ENCODE assay signal across 8 mouse cellular contexts in genomic region chr8:91312835-91313832, GRCm38 (mm10). TPM values are rescaled to one million over a fixed set of nuclear protein-coding genes. Genes with fewer than 3 reads are reported as not detected.
DNase-seq lines count a peak whose midpoint lies in the region; ATAC-seq lines count a peak whose summit lies in the region.

Rpgrip1l (minus strand) TSS chr8:91313262.
Fto (plus strand) TSS chr8:91313525.

- WGBS in heart, embryonic 10.5 days = 1% methylated on average over 59 of the region's 59 CpGs
- 1% methylated on average over 59 of the region's 59 CpGs for WGBS in kidney, embryonic 15.5 days

- ATAC-seq in erythroblast, adult 5-6 weeks (replicated peaks; ENCODE audit: low FRiP score, poor library complexity, severe bottlenecking) = peak; percentile 96
- peak; percentile 100 for ATAC-seq in kidney, embryonic 15.5 days (replicated peaks; ENCODE audit: low FRiP score)
- ATAC-seq in monocyte, adult 5-6 weeks (replicated peaks; ENCODE audit: insufficient number of reproducible peaks, low FRiP score, low TSS enrichment, poor library complexity, severe bottlenecking) = peak; percentile 99

- peak within 1 kb of the TSS; percentile 68 for H3K4me2 ChIP-seq in kidney, embryonic 15.5 days

- H3K27ac ChIP-seq in heart, embryonic 10.5 days = peak within 1 kb of the TSS; percentile 93
- peak within 1 kb of the TSS; percentile 70; the same call in 1 of the 2 replicates for H3K27ac ChIP-seq in kidney, embryonic 15.5 days

- peak within 1 kb of the TSS; percentile 76 for H3K9ac ChIP-seq in kidney, embryonic 15.5 days

- H3K36me3 ChIP-seq in heart, embryonic 10.5 days = 0 out of 2 replicates have a peak, but pooled peaks cover 3% of the 10 kb centered on the region
- H3K36me3 ChIP-seq in kidney, embryonic 15.5 days = 0 out of 2 replicates have a peak, but pooled peaks cover 3% of the 10 kb centered on the region

- H3K4me1 ChIP-seq in heart, embryonic 10.5 days = peaks cover 17% of the 10 kb centered on the region
- H3K4me1 ChIP-seq in kidney, embryonic 15.5 days = peaks cover 23% of the 10 kb centered on the region

- no peaks in the 10 kb centered on the region for H3K9me3 ChIP-seq in heart, embryonic 10.5 days
- no peaks in the 10 kb centered on the region for H3K9me3 ChIP-seq in kidney, embryonic 15.5 days (replicated peaks)

- H3K4me3 ChIP-seq in heart, embryonic 10.5 days = peak within 1 kb of the TSS; percentile 72
- peak within 1 kb of the TSS; percentile 69 for H3K4me3 ChIP-seq in kidney, embryonic 15.5 days (replicated peaks)

- no peaks in the 10 kb centered on the region for H3K27me3 ChIP-seq in heart, embryonic 10.5 days (ENCODE audit: insufficient read depth, poor library complexity, severe bottlenecking)
- no peaks in the 10 kb centered on the region for H3K27me3 ChIP-seq in kidney, embryonic 15.5 days

- DNase-seq in B cell, adult 2 months = peak; percentile 92 to 95
- DNase-seq in brain, adult 2 months (ENCODE audit: low read depth, low spot score) = peak; percentile 100
- peak; percentile 100 for DNase-seq in heart, embryonic 10.5 days (ENCODE audit: low spot score)
- DNase-seq in liver = peak; percentile 94
- DNase-seq in spleen, postnatal 4 days (ENCODE audit: low spot score in 2 of 2) = peak; percentile 93 to 94

RNA-seq across cellular contexts. Expression of gene Rpgrip1l, which starts in this region (rescaled TPM):
- 2.9 and 3.3 TPM in 2 replicates for total RNA-seq in erythroblast, adult 5-6 weeks (2015; ENCODE audit: low replicate concordance)
- total RNA-seq in erythroblast, adult 5-6 weeks (2017; ENCODE audit: low replicate concordance) = 6.6 and 14.6 TPM in 2 replicates
- polyA plus RNA-seq in heart, embryonic 10.5 days (2016; fragmentation: Nextera tagmentation; extraction: Ambion mirVana) = 9.2 and 9.3 TPM in 2 replicates
- polyA plus RNA-seq in kidney, embryonic 15.5 days (2015; fragmentation: Nextera tagmentation; extraction: Ambion mirVana) = 10.7 and 14.4 TPM in 2 replicates
- 0.53 to 3.9 TPM (median 1.6 TPM) in 3 replicates for total RNA-seq in monocyte, adult 5-6 weeks (2017)

RNA-seq across cellular contexts. Expression of gene Fto, which starts in this region (rescaled TPM):
- 6.1 and 10.2 TPM in 2 replicates for total RNA-seq in erythroblast, adult 5-6 weeks (2015; ENCODE audit: low replicate concordance)
- total RNA-seq in erythroblast, adult 5-6 weeks (2017; ENCODE audit: low replicate concordance) = 5.1 and 5.3 TPM in 2 replicates
- 81.7 and 83.2 TPM in 2 replicates for polyA plus RNA-seq in heart, embryonic 10.5 days (2016; fragmentation: Nextera tagmentation; extraction: Ambion mirVana)
- 80.4 and 86.9 TPM in 2 replicates for polyA plus RNA-seq in kidney, embryonic 15.5 days (2015; fragmentation: Nextera tagmentation; extraction: Ambion mirVana)
- 12.3 to 36.6 TPM (median 17.9 TPM) in 3 replicates for total RNA-seq in monocyte, adult 5-6 weeks (2017)

Comparison
In these comparisons a context has a peak if more than half of its experiments do, and no peak if none do; other contexts are left out.
1. Peak in every context shown above with its lines: DNase-seq, ATAC-seq, H3K4me3 ChIP-seq and H3K27ac ChIP-seq.